Mouse (Mus musculus): ENCODE data around the gene Stk40. TPM values are rescaled to one million over a fixed set of nuclear protein-coding genes. Genes with fewer than 3 reads are reported as not detected.

Gene Stk40
- polyA plus RNA-seq, 1 experiment from 2014 or later, result 13.9 TPM

DNA sequence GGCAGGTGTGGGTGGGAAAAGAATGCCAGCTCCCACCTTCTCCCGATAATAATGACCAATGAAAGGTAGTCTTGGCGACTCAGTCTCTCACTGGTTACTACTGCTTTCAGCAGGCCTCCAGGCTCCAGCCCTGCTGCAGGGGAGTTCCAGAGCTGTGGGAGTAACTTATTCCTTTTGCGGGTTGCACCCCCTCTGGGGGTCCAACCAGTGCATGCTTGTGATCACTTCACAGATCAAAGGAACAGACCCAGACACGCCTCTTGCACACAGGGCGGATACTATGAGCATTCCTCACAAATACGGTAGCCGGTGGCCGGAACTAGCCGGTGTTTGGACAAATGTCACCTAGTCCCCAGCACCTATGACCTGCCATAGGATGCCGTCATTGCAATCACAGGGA is 46.0 kb downstream of the Stk40 start:
- Histone ChIP-seq H3K27me3 (peaks cover 50% of the 10 kb centered on the region), H3K36me3 (no peaks in the 10 kb centered on the region), H3K9me3 (replicated peaks) (no peaks in the 10 kb centered on the region), H3K4me1 (replicated peaks) (peaks cover 32% of the 10 kb centered on the region), H3K4me3 (replicated peaks) (0 out of 2 replicates have a peak overlapping the region, but pooled peaks have one; percentile 3), H3K9ac (no peak overlapping the region), H3K27ac (peak overlapping the region; percentile 67; the same call in 1 of the 2 replicates), H3K4me2 (peak overlapping the region; percentile 67)
- 59% methylated on average over 10 of the region's 10 CpGs for WGBS (ENCODE audit: insufficient replicate concordance)
- no peak for ATAC-seq (ENCODE audit: low read depth)
- no peak for DNase-seq

DNA sequence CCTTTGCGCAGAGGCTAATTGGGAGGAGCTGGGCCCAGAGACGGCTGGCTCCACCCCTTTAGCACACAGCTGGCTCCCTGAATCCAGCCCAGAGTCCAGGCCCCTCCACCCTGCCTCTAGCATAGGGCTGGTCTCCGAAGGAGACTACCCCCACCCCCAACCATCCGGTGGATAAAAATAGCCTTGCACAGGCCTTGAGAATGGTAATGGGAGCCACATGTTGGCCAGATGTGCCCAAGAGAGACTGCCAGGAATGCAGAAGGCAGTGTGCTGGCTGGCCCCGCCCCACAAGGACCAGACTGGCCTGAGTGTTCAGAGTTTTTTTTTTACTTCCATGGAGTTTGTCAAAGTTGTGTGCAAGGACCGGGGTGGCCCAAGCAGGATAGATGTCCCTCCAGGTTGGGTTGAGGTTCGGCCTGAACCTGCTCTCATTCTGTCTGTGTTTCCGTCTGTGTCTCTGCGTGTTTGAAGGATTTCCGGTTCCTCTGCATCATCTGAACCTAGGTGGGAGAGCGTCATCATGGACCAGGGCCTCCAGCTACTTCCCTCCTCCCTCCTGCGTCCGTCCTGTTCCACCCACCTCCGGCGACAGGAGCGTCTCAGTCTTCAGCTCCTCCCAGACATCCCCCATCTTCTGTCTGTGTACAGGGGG is 46.7 kb downstream of the Stk40 start:
- Histone ChIP-seq H3K4me2 (peak overlapping the region; percentile 67), H3K9ac (no peak overlapping the region), H3K27ac (peak overlapping the region; percentile 67; the same call in 1 of the 2 replicates), H3K4me3 (replicated peaks) (no peak overlapping the region), H3K9me3 (replicated peaks) (no peaks in the 10 kb centered on the region), H3K27me3 (peaks cover 50% of the 10 kb centered on the region), H3K4me1 (replicated peaks) (peaks cover 39% of the 10 kb centered on the region), H3K36me3 (no peaks in the 10 kb centered on the region)
- 35% methylated on average over 16 of the region's 16 CpGs for WGBS (ENCODE audit: insufficient replicate concordance)
- DNase-seq, result no peak
- 0 out of 2 replicates have a peak, but pooled peaks have one; percentile 15 for ATAC-seq (ENCODE audit: low read depth)

DNA sequence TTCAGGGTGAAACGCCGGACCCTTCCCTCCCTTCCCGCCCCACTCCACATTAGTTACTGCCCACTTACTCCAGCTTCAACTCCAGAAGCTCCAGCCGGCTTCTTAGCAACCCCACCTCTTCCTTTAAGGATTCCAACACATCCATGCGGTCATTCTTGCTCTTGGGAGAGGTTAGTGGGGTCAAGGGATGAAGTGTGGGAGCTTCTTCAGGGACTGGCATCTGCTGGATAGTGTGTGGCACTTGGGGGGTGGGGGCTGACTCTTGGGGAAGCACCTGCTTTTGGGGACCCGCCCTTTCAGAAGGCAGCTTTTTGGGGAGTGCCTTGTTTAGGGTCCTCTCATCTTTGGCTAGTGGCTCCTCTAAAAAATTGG is 47.2 kb downstream of the Stk40 start:
- Histone ChIP-seq H3K4me3 (replicated peaks) (no peak overlapping the region), H3K27me3 (peaks cover 50% of the 10 kb centered on the region), H3K9me3 (replicated peaks) (no peaks in the 10 kb centered on the region), H3K4me2 (0 out of 2 replicates have a peak overlapping the region, but pooled peaks have one; percentile 67), H3K9ac (no peak overlapping the region), H3K36me3 (no peaks in the 10 kb centered on the region), H3K4me1 (replicated peaks) (peaks cover 41% of the 10 kb centered on the region), H3K27ac (peak overlapping the region; percentile 40; the same call in 1 of the 2 replicates)
- DNase-seq (no peak), ATAC-seq (ENCODE audit: low read depth) (no peak)
- 60% methylated on average over 6 of the region's 6 CpGs for WGBS (ENCODE audit: insufficient replicate concordance)

DNA sequence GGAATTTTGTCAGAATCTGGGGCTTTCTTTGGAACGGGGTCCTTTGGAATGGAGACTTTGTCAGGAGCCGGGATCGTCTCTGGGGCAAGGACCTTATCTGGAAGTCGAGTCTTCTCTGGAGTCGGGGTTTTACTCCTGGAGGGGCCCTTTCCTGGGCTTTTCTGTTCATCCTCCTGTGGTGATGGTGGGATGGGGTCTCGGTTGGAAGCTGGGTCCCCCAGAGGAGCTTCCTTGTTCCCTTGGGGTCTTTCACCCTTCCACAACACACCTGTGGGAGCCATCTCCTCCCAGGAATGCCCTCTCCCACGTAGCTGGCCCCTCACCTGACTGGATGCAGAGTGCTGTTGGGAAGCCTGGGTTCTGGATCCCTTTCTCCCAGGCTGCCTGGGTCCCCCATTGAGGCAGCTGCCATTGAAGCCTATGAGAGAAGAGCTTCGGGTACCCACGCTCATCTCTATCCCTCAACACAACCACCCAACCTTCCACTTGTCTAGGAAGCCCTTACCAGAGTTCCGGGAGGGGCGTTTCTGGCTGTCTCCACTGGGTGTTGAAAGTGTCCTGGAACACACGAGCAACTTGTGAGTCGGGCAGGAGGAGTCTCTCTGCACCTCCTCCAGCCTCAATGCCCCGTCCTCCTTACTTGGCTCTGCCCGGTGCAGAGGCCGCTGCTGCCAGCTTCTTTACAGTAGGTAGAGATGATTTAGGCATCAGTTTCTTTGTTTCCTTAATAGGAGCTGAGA is 48.1 kb downstream of the Stk40 start:
- H3K27me3 ChIP-seq, result peaks cover 47% of the 10 kb centered on the region
- no peak for ATAC-seq (ENCODE audit: low read depth)
- H3K36me3 ChIP-seq, result no peaks in the 10 kb centered on the region
- no peaks in the 10 kb centered on the region for H3K9me3 ChIP-seq (replicated peaks)
- H3K9ac ChIP-seq, result no peak overlapping the region
- 71% methylated on average over 16 of the region's 16 CpGs for WGBS (ENCODE audit: insufficient replicate concordance)
- no peak overlapping the region for H3K4me2 ChIP-seq
- peaks cover 39% of the 10 kb centered on the region for H3K4me1 ChIP-seq (replicated peaks)
- no peak overlapping the region for H3K27ac ChIP-seq
- H3K4me3 ChIP-seq (replicated peaks), result no peak overlapping the region
- DNase-seq, result no peak

DNA sequence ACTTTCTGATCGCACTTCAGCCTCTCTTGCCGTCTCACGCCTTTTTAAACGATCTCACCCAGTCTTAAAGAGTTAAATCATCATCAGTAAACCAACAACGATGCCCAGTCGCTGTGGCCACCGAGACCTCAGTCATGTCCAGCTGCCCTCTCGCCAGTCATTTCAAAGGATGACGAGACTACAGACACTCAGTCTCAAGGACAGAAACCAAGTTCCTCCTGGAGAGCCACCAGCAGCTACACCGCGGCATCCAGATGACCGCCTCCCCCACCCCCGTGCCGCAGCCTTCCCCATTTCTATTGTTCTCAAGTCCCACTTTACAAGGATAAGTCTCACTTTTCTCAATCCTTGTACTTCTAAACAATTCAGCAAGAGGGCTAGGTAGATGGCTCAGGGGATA is 49.1 kb downstream of the Stk40 start:
- WGBS (ENCODE audit: insufficient replicate concordance), result 33% methylated on average over 14 of the region's 14 CpGs
- no peak overlapping the region for H3K9ac ChIP-seq
- no peak overlapping the region for H3K4me2 ChIP-seq
- peaks cover 37% of the 10 kb centered on the region for H3K27me3 ChIP-seq
- DNase-seq (no peak), ATAC-seq (ENCODE audit: low read depth) (no peak)
- H3K27ac ChIP-seq, result no peak overlapping the region
- no peaks in the 10 kb centered on the region for H3K36me3 ChIP-seq
- H3K4me1 ChIP-seq (replicated peaks), result peaks cover 35% of the 10 kb centered on the region
- no peak overlapping the region for H3K4me3 ChIP-seq (replicated peaks)
- no peaks in the 10 kb centered on the region for H3K9me3 ChIP-seq (replicated peaks)

DNA sequence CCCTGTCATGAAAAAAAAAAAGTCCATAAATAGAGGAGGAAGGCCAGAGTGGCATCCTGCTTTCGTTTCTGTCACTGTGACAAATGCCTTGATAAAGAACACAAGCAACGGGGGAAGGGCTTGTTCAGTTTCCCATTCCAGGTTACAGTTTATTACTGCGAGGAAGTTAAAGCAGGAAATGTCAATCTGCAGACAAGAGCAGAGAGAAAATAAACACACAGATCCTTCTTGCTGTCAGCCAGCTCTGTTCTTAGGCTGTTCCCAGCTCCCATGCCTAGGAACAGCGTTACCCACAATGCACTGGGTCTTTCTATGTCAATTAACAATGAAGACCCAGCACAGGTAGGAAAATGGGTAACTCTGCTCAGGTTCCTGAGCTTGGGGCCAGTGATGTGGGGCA is 51.4 kb downstream of the Stk40 start:
- H3K9me3 ChIP-seq (replicated peaks), result no peaks in the 10 kb centered on the region
- H3K36me3 ChIP-seq, result no peaks in the 10 kb centered on the region
- no peak for ATAC-seq (ENCODE audit: low read depth)
- DNase-seq, result no peak
- H3K4me2 ChIP-seq, result no peak overlapping the region
- peaks cover 21% of the 10 kb centered on the region for H3K4me1 ChIP-seq (replicated peaks)
- H3K27ac ChIP-seq, result peak overlapping the region; percentile 76
- no peak overlapping the region for H3K9ac ChIP-seq
- peaks cover 14% of the 10 kb centered on the region for H3K27me3 ChIP-seq
- H3K4me3 ChIP-seq (replicated peaks), result no peak overlapping the region
- WGBS (ENCODE audit: insufficient replicate concordance), result 9% methylated on average over 4 of the region's 4 CpGs

DNA sequence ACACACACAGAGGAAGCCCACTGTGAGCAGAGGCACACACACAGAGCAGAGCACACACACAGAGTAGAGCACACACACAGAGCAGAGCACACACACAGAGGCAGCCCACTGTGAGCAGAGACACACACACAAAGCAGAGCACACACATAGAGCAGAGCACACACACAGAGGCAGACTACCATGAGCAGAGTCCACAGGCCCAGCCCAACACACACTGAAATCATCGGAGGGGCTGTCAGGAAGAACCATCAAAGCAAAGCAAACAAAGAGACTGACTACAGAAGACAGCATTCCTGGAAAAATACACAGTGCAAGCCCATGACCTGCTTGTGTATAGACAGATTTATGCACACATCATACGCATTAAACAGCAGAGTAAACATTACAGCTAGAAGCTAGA is 52.1 kb downstream of the Stk40 start:
- Histone ChIP-seq H3K27ac (peak overlapping the region; percentile 76), H3K4me3 (replicated peaks) (no peak overlapping the region), H3K27me3 (peaks cover 9% of the 10 kb centered on the region; the same call in 1 of the 2 replicates), H3K36me3 (no peaks in the 10 kb centered on the region), H3K9ac (no peak overlapping the region), H3K4me2 (no peak overlapping the region), H3K4me1 (replicated peaks) (peaks cover 18% of the 10 kb centered on the region), H3K9me3 (replicated peaks) (no peaks in the 10 kb centered on the region)
- ATAC-seq (ENCODE audit: low read depth), result peak; percentile 62
- DNase-seq, result no peak
- 54% methylated on average over 2 of the region's 2 CpGs for WGBS (ENCODE audit: insufficient replicate concordance)

DNA sequence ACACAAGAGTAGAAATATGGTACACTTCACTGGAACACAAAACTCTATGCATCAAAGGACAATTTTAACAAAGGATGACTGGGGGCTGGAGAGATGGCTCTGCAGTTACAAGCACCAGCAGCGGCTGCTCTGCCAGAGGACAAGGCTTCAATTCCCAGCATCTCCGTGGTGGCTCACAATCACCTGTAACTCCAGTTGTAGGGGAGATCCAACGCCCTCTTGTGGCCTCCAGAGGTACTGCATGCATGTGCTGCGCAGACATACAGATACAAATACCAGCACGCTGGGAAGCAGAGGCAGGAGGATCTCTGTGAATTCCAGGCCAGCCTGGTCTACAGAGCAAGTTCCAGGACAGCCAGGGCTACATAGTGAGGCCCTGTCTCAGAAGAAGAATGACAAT is 52.9 kb downstream of the Stk40 start:
- Histone ChIP-seq H3K27ac (peak overlapping the region; percentile 76; the same call in 1 of the 2 replicates), H3K27me3 (peaks cover 3% of the 10 kb centered on the region; the same call in 1 of the 2 replicates), H3K36me3 (no peaks in the 10 kb centered on the region), H3K4me3 (replicated peaks) (no peak overlapping the region), H3K9me3 (replicated peaks) (no peaks in the 10 kb centered on the region), H3K4me1 (replicated peaks) (peaks cover 18% of the 10 kb centered on the region), H3K4me2 (no peak overlapping the region), H3K9ac (no peak overlapping the region)
- WGBS (ENCODE audit: insufficient replicate concordance), result 52% methylated on average over 5 of the region's 5 CpGs
- ATAC-seq (ENCODE audit: low read depth) (no peak), DNase-seq (no peak)

DNA sequence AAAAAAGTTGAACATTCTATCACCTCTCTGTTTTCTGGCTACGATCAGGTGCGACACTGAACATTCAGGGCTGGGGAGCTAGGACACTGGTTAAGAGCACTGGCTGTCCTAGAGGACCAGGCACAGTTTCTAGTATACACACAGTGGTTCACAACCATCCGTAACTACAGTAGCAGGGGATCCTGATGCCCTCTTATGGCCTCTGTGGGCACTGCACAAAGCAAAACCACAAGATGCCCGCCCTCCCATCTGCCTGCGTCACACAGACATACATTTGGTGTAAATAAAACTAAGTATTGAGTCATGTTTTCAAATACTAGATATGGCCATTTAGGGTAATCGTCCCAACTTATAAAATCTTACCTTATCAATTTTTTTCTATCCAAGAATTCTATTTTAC is 53.8 kb downstream of the Stk40 start:
- H3K9me3 ChIP-seq (replicated peaks), result no peaks in the 10 kb centered on the region
- H3K27me3 ChIP-seq, result no peaks in the 10 kb centered on the region
- DNase-seq, result no peak
- H3K36me3 ChIP-seq, result no peaks in the 10 kb centered on the region
- H3K4me2 ChIP-seq, result no peak overlapping the region
- H3K9ac ChIP-seq, result no peak overlapping the region
- no peak overlapping the region for H3K27ac ChIP-seq
- no peak overlapping the region for H3K4me3 ChIP-seq (replicated peaks)
- 80% methylated on average over 6 of the region's 6 CpGs for WGBS (ENCODE audit: insufficient replicate concordance)
- peaks cover 25% of the 10 kb centered on the region for H3K4me1 ChIP-seq (replicated peaks)
- no peak for ATAC-seq (ENCODE audit: low read depth)

DNA sequence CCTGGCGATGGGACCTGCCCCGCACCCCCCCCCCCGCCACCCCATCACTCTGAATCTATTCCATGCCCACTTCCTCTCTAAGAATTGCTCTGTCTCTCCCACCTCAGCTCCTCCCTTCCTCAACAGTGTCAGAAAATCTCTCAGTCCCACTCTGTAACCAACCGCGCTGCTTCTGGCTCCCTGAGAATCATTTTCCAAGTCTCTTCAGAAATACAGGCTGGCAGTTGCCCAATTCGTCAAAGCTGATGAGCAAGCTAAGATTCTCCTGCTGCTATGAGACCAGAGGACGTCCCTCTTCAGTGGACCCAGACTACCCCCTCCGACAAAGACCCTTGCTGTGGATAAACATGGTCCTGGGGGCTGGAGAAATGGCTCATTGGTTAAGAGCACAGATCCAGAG is 55.7 kb downstream of the Stk40 start:
- DNase-seq, result no peak
- Histone ChIP-seq H3K27ac (no peak overlapping the region), H3K9ac (no peak overlapping the region), H3K27me3 (no peaks in the 10 kb centered on the region), H3K4me1 (replicated peaks) (peaks cover 39% of the 10 kb centered on the region), H3K9me3 (replicated peaks) (no peaks in the 10 kb centered on the region), H3K4me2 (no peak overlapping the region), H3K36me3 (no peaks in the 10 kb centered on the region), H3K4me3 (replicated peaks) (no peak overlapping the region)
- WGBS (ENCODE audit: insufficient replicate concordance), result 63% methylated on average over 8 of the region's 8 CpGs
- ATAC-seq (ENCODE audit: low read depth), result no peak

DNA sequence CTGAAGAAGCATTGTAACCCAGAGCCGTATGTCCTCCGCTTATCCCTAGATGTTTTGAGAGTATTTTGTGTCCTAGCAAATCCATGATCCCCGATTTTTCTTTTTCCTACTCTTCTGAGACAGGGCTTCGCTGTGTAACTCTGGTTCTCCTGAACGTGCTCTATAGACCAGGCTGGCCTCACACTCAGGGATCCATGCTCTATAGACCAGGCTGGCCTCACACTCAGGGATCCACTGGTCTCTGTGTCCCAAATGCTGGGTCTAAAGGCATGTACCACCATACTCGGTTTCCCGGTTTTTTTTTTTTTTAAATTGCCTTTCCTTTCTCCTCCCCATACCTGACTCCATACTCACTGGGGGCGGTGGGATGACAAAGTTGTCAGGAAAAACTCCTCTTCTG is 57.2 kb downstream of the Stk40 start:
- no peaks in the 10 kb centered on the region for H3K27me3 ChIP-seq
- peaks cover 11% of the 10 kb centered on the region for H3K36me3 ChIP-seq
- DNase-seq, result no peak
- H3K27ac ChIP-seq, result no peak overlapping the region
- H3K4me2 ChIP-seq, result no peak overlapping the region
- no peak overlapping the region for H3K9ac ChIP-seq
- no peaks in the 10 kb centered on the region for H3K9me3 ChIP-seq (replicated peaks)
- peaks cover 30% of the 10 kb centered on the region for H3K4me1 ChIP-seq (replicated peaks)
- WGBS (ENCODE audit: insufficient replicate concordance), result 83% methylated on average over 8 of the region's 8 CpGs
- no peak overlapping the region for H3K4me3 ChIP-seq (replicated peaks)
- ATAC-seq (ENCODE audit: low read depth), result no peak
